Comparison of ENCODE assay signal across 8 mouse cellular contexts in genomic region chr11:70001865-70002264, GRCm38 (mm10). TPM values are rescaled to one million over a fixed set of nuclear protein-coding genes. Genes with fewer than 3 reads are reported as not detected.
DNase-seq lines count a peak whose midpoint lies in the region; ATAC-seq and TF ChIP-seq lines count a peak whose summit lies in the region.

No protein-coding gene starts in this region.

- no peak for TF ChIP-seq POLR2A in embryonic fibroblast, embryonic 13.5 days (IDR thresholded peaks at IDR 0.05; ENCODE audit: low read depth, low read length)

- H3K4me1 ChIP-seq in embryonic fibroblast, embryonic 13.5 days (ENCODE audit: control insufficient read depth, insufficient read depth, low read length), result peaks cover 6% of the 10 kb centered on the region; the same call in 1 of the 2 replicates
- H3K4me1 ChIP-seq in intestine, embryonic 16.5 days (ENCODE audit: control insufficient read depth, insufficient read depth, low read length), result peaks cover 21% of the 10 kb centered on the region
- peaks cover 16% of the 10 kb centered on the region for H3K4me1 ChIP-seq in lung, postnatal 0 days (ENCODE audit: insufficient read depth, low read depth, low read length)
- H3K4me1 ChIP-seq in stomach, embryonic 15.5 days, result peaks cover 35% of the 10 kb centered on the region

- H3K36me3 ChIP-seq in intestine, embryonic 16.5 days (ENCODE audit: control insufficient read depth, insufficient read depth, low read length), result peaks cover 16% of the 10 kb centered on the region
- H3K36me3 ChIP-seq in lung, postnatal 0 days (ENCODE audit: insufficient read depth, low read length), result peaks cover 21% of the 10 kb centered on the region; the same call in 1 of the 2 replicates
- H3K36me3 ChIP-seq in stomach, embryonic 15.5 days, result peaks cover 41% of the 10 kb centered on the region

- TF ChIP-seq EP300 in lung, postnatal 0 days (IDR thresholded peaks at IDR 0.05), result no peak

- H3K4me3 ChIP-seq in embryonic fibroblast, embryonic 13.5 days (ENCODE audit: insufficient read depth, low read length), result peak overlapping the region; percentile 98
- H3K4me3 ChIP-seq in intestine, embryonic 16.5 days (ENCODE audit: low read length), result peak overlapping the region; percentile 84
- H3K4me3 ChIP-seq in lung, postnatal 0 days (ENCODE audit: low read depth, low read length), result no peak overlapping the region; the same call in 1 of the 2 replicates
- H3K4me3 ChIP-seq in stomach, embryonic 15.5 days (replicated peaks), result peak overlapping the region; percentile 91

- TF ChIP-seq CTCF in embryonic fibroblast, embryonic 13.5 days (IDR thresholded peaks at IDR 0.05; ENCODE audit: borderline replicate concordance, insufficient read depth, low read length), result no peak
- TF ChIP-seq CTCF in lung, postnatal 0 days (IDR thresholded peaks at IDR 0.05), result peak; percentile 78

- no peaks in the 10 kb centered on the region for H3K27me3 ChIP-seq in intestine, embryonic 16.5 days (replicated peaks; ENCODE audit: control insufficient read depth, insufficient read depth, low read length)
- H3K27me3 ChIP-seq in lung, postnatal 0 days (replicated peaks; ENCODE audit: insufficient read depth, low read length), result no peaks in the 10 kb centered on the region
- no peaks in the 10 kb centered on the region for H3K27me3 ChIP-seq in stomach, embryonic 15.5 days (replicated peaks)

- H3K9ac ChIP-seq in intestine, embryonic 16.5 days (ENCODE audit: low read depth, low read length), result no peak overlapping the region
- H3K9ac ChIP-seq in lung, postnatal 0 days (replicated peaks; ENCODE audit: low read depth), result no peak overlapping the region
- no peak overlapping the region for H3K9ac ChIP-seq in stomach, embryonic 15.5 days

- peak overlapping the region; percentile 82 for H3K4me2 ChIP-seq in intestine, embryonic 16.5 days (ENCODE audit: low read depth, low read length)
- no peak overlapping the region; the same call in 1 of the 2 replicates for H3K4me2 ChIP-seq in lung, postnatal 0 days (replicated peaks; ENCODE audit: low read depth, low read length)
- peak overlapping the region; percentile 66 for H3K4me2 ChIP-seq in stomach, embryonic 15.5 days

- no peak overlapping the region for H3K27ac ChIP-seq in embryonic fibroblast, embryonic 13.5 days (ENCODE audit: insufficient read depth, low read length)
- H3K27ac ChIP-seq in intestine, embryonic 16.5 days (ENCODE audit: low read length), result no peak overlapping the region
- no peak overlapping the region for H3K27ac ChIP-seq in lung, postnatal 0 days (ENCODE audit: low read length)
- no peak overlapping the region for H3K27ac ChIP-seq in stomach, embryonic 15.5 days

- ATAC-seq in CD4-positive, CD25-positive, alpha-beta regulatory T cell, adult 4 months, result no peak
- ATAC-seq in intestine, embryonic 16.5 days, result no peak
- ATAC-seq in lung, postnatal 0 days, result no peak
- ATAC-seq in stomach, embryonic 15.5 days (ENCODE audit: insufficient read depth, low FRiP score, low read depth), result no peak

- peak; percentile 79 for DNase-seq in CD4-positive, CD25-positive, alpha-beta regulatory T cell, adult 2 months (ENCODE audit: low read depth, low spot score)
- peak; percentile 76 for DNase-seq in CD4-positive helper T cell, adult 2 months (ENCODE audit: low read depth, low spot score)
- peak; percentile 72 for DNase-seq in lung, postnatal 0 days (ENCODE audit: low spot score)
- DNase-seq in urinary bladder, adult 18-20 months (ENCODE audit: low spot score in 2 of 2), result no peak

- no peaks in the 10 kb centered on the region for H3K9me3 ChIP-seq in intestine, embryonic 16.5 days (ENCODE audit: control insufficient read depth, low read length)
- no peaks in the 10 kb centered on the region for H3K9me3 ChIP-seq in lung, postnatal 0 days (ENCODE audit: low read length)
- no peaks in the 10 kb centered on the region for H3K9me3 ChIP-seq in stomach, embryonic 15.5 days

RNA-seq across cellular contexts. Expression of gene Dvl2, which starts 1.5 kb away (rescaled TPM):
- polyA plus RNA-seq in CD4-positive, CD25-positive, alpha-beta regulatory T cell, adult 4 months (2017; shearing (Covaris generic)), result 1 to 10 TPM; 4.0 to 4.6 TPM
- 27.7 and 32.1 TPM in 2 replicates for polyA plus RNA-seq in embryonic fibroblast, embryonic 13.5 days (2011; ENCODE audit: insufficient read length, low read depth, missing spikeins)
- polyA plus RNA-seq in intestine, embryonic 16.5 days (2015; fragmentation: Nextera tagmentation; extraction: Ambion mirVana), result 23.8 and 26.0 TPM in 2 replicates
- 14.6 and 15.1 TPM in 2 replicates for polyA plus RNA-seq in lung, postnatal 0 days (2015; fragmentation: Nextera tagmentation; extraction: Ambion mirVana)
- 31.9 and 33.9 TPM in 2 replicates for polyA plus RNA-seq in stomach, embryonic 15.5 days (2015; fragmentation: Nextera tagmentation; extraction: Ambion mirVana)

RNA-seq across cellular contexts. Expression of gene Phf23, which starts 6.3 kb away (rescaled TPM):
- polyA plus RNA-seq in CD4-positive, CD25-positive, alpha-beta regulatory T cell, adult 4 months (2017; shearing (Covaris generic)), result 10 to 100 TPM; 41.3 to 43.5 TPM
- polyA plus RNA-seq in embryonic fibroblast, embryonic 13.5 days (2011; ENCODE audit: insufficient read length, low read depth, missing spikeins), result 78.6 and 89.1 TPM in 2 replicates
- polyA plus RNA-seq in intestine, embryonic 16.5 days (2015; fragmentation: Nextera tagmentation; extraction: Ambion mirVana), result 49.7 and 53.1 TPM in 2 replicates
- 57.5 and 61.3 TPM in 2 replicates for polyA plus RNA-seq in lung, postnatal 0 days (2015; fragmentation: Nextera tagmentation; extraction: Ambion mirVana)
- 59.4 and 61.8 TPM in 2 replicates for polyA plus RNA-seq in stomach, embryonic 15.5 days (2015; fragmentation: Nextera tagmentation; extraction: Ambion mirVana)

RNA-seq across cellular contexts. Expression of gene Gabarap, which starts 10.9 kb away (rescaled TPM):
- polyA plus RNA-seq in CD4-positive, CD25-positive, alpha-beta regulatory T cell, adult 4 months (2017; shearing (Covaris generic)), result 100 to 1,000 TPM; 282 to 355 TPM
- polyA plus RNA-seq in embryonic fibroblast, embryonic 13.5 days (2011; ENCODE audit: insufficient read length, low read depth, missing spikeins), result 639 and 646 TPM in 2 replicates
- 639 and 679 TPM in 2 replicates for polyA plus RNA-seq in intestine, embryonic 16.5 days (2015; fragmentation: Nextera tagmentation; extraction: Ambion mirVana)
- 624 and 645 TPM in 2 replicates for polyA plus RNA-seq in lung, postnatal 0 days (2015; fragmentation: Nextera tagmentation; extraction: Ambion mirVana)
- polyA plus RNA-seq in stomach, embryonic 15.5 days (2015; fragmentation: Nextera tagmentation; extraction: Ambion mirVana), result 459 and 473 TPM in 2 replicates

RNA-seq across cellular contexts. Expression of gene Acadvl, which starts 13.3 kb away (rescaled TPM):
- polyA plus RNA-seq in CD4-positive, CD25-positive, alpha-beta regulatory T cell, adult 4 months (2017; shearing (Covaris generic)), result 100 to 1,000 TPM; 124 to 181 TPM
- 47.4 and 57.9 TPM in 2 replicates for polyA plus RNA-seq in embryonic fibroblast, embryonic 13.5 days (2011; ENCODE audit: insufficient read length, low read depth, missing spikeins)
- 172 and 189 TPM in 2 replicates for polyA plus RNA-seq in intestine, embryonic 16.5 days (2015; fragmentation: Nextera tagmentation; extraction: Ambion mirVana)
- 92.0 and 95.2 TPM in 2 replicates for polyA plus RNA-seq in lung, postnatal 0 days (2015; fragmentation: Nextera tagmentation; extraction: Ambion mirVana)
- polyA plus RNA-seq in stomach, embryonic 15.5 days (2015; fragmentation: Nextera tagmentation; extraction: Ambion mirVana), result 84.8 and 95.4 TPM in 2 replicates

RNA-seq across cellular contexts. Expression of gene Dlg4, which starts 14.9 kb away (rescaled TPM):
- 10 to 100 TPM in 1 of 2 experiments, 1 to 10 TPM in 1; 9.4 to 17.1 TPM for polyA plus RNA-seq in CD4-positive, CD25-positive, alpha-beta regulatory T cell, adult 4 months (2017; shearing (Covaris generic))
- 69.8 and 77.7 TPM in 2 replicates for polyA plus RNA-seq in embryonic fibroblast, embryonic 13.5 days (2011; ENCODE audit: insufficient read length, low read depth, missing spikeins)
- 5.1 and 6.1 TPM in 2 replicates for polyA plus RNA-seq in intestine, embryonic 16.5 days (2015; fragmentation: Nextera tagmentation; extraction: Ambion mirVana)
- polyA plus RNA-seq in lung, postnatal 0 days (2015; fragmentation: Nextera tagmentation; extraction: Ambion mirVana), result 2.0 and 2.1 TPM in 2 replicates
- polyA plus RNA-seq in stomach, embryonic 15.5 days (2015; fragmentation: Nextera tagmentation; extraction: Ambion mirVana), result 8.2 and 9.7 TPM in 2 replicates

Comparison
In these comparisons a context has a peak if more than half of its experiments do, and no peak if none do; other contexts are left out.
1. DNase-seq: peak in CD4-positive, CD25-positive, alpha-beta regulatory T cell, adult 2 months (single experiment), CD4-positive helper T cell, adult 2 months (single experiment) and lung, postnatal 0 days (single experiment); none in urinary bladder, adult 18-20 months (0 of 2).